Mouse (Mus musculus) midbrain, postnatal 0 days (tissue): Measurements from ENCODE around the gene H2-T22. TPM values are rescaled to one million over a fixed set of nuclear protein-coding genes. Genes with fewer than 3 reads are reported as not detected.

Experiments used
- ATAC-seq: fragments of 200-750 bp; cut with Nextera tagmentation; 2 replicates; pipeline ENCODE4 v1.8.0; 2017; ENCODE audit warnings: moderate number of reproducible peaks, mild to moderate bottlenecking, moderate TSS enrichment, moderate library complexity; ENCODE audit not compliant: low FRiP score
- DNase-seq: peaks from one replicate; pipeline ENCODE4 v3.0.0-alpha.2; 2015; ENCODE audit warnings: low spot score
- H3K27ac ChIP-seq: fragments of 300-500 bp; sonication (generic); 2 replicates; pipeline ENCODE4 v1.5.1; 2014; ENCODE audit warnings: low read depth, mild to moderate bottlenecking, low read length, mixed read lengths
- H3K27me3 ChIP-seq: fragments of 300-500 bp; sonication (generic); 2 replicates; pipeline ENCODE4 v1.6.1; 2014; ENCODE audit warnings: low read length, control low read depth, mixed read lengths; ENCODE audit not compliant: insufficient read depth
- H3K36me3 ChIP-seq: fragments of 300-500 bp; sonication (generic); 2 replicates; pipeline ENCODE4 v1.6.1; 2014; ENCODE audit warnings: low read length, control low read depth, mixed read lengths; ENCODE audit not compliant: insufficient read depth
- H3K4me1 ChIP-seq: fragments of 300-500 bp; sonication (generic); 2 replicates; pipeline ENCODE4 v1.6.1; 2014; ENCODE audit warnings: mild to moderate bottlenecking, control low read depth, antibody characterized with exemption, low read length, mixed read lengths; ENCODE audit not compliant: insufficient read depth
- H3K4me2 ChIP-seq: fragments of 300-500 bp; sonication (generic); 2 replicates; pipeline ENCODE4 v1.6.1; 2014; ENCODE audit warnings: low read depth, mild to moderate bottlenecking, low read length, mixed read lengths; ENCODE audit not compliant: poor library complexity, severe bottlenecking
- H3K4me3 ChIP-seq: fragments of 300-500 bp; sonication (generic); 2 replicates; pipeline ENCODE4 v1.5.1; 2014; ENCODE audit warnings: low read depth, mild to moderate bottlenecking, low read length, moderate library complexity
- H3K9ac ChIP-seq: fragments of 300-500 bp; sonication (generic); replicated peaks from 2 replicates; pipeline ENCODE4 v1.6.1; 2014; ENCODE audit warnings: mild to moderate bottlenecking, low read length, moderate library complexity, mixed read lengths; ENCODE audit not compliant: poor library complexity, severe bottlenecking
- H3K9me3 ChIP-seq: fragments of 300-500 bp; sonication (generic); 2 replicates; pipeline ENCODE4 v1.6.1; 2016; ENCODE audit warnings: low read length, control low read depth
- CTCF ChIP-seq: IDR thresholded peaks from 2 replicates; pipeline ENCODE4 v1.5.1; 2016; ENCODE audit warnings: antibody characterized with exemption, mild to moderate bottlenecking
- WGBS: fragments of 180-500 bp; shearing (Covaris S2); extraction: QIAGEN DNeasy Blood & Tissue Kit; methylation state at CpG from one replicate; pipeline ENCODE4 v1.1.7; 2014; 5-methylcytosine and 5-hydroxymethylcytosine counted together
- polyA plus RNA-seq: library from polyadenylated mRNA; unstranded; fragments of >200 nt; fragmentation: Nextera tagmentation; extraction: Ambion mirVana; gene quantifications from 2 replicates; pipeline ENCODE4 v1.2.1, GENCODE M21; 2015
- total RNA-seq: library from RNA; depleted of rRNA; stranded (reverse); fragments of >200 nt; gene quantifications from 2 replicates; pipeline ENCODE4 v1.2.3, GENCODE M21; 2014

Gene H2-T22
- total and polyA plus RNA-seq, 2 experiments from 2014 or later = 7.1 to 11.5 TPM

GRCm38 (mm10) chr17:36022098-36022497 is 20.4 kb downstream of the H2-T22 start:
- TF ChIP-seq CTCF = no peak
- Histone ChIP-seq H3K9me3 (no peaks in the 10 kb centered on the region), H3K4me3 (no peak overlapping the region), H3K36me3 (no peaks in the 10 kb centered on the region), H3K27me3 (no peaks in the 10 kb centered on the region), H3K4me1 (no peaks in the 10 kb centered on the region), H3K27ac (no peak overlapping the region), H3K4me2 (no peak overlapping the region), H3K9ac (no peak overlapping the region)
- ATAC-seq = no peak
- 94% methylated on average over 9 of the region's 9 CpGs for WGBS
- no peak for DNase-seq

- no peak overlapping the region for H3K4me3 ChIP-seq
- H3K27ac ChIP-seq = no peak overlapping the region
- no peaks in the 10 kb centered on the region for H3K4me1 ChIP-seq
- H3K27me3 ChIP-seq = no peaks in the 10 kb centered on the region
- H3K9ac ChIP-seq = no peak overlapping the region
- H3K36me3 ChIP-seq = no peaks in the 10 kb centered on the region
- no peak overlapping the region for H3K4me2 ChIP-seq
- no peak for TF ChIP-seq CTCF
- DNase-seq (no peak), ATAC-seq (no peak)
- H3K9me3 ChIP-seq = no peaks in the 10 kb centered on the region
- WGBS = 88% methylated on average over 1 of the region's 1 CpGs
These were observed 21.2 kb downstream of the H2-T22 start for GRCm38 (mm10) chr17:36021309-36021708.

- Histone ChIP-seq H3K4me1 (no peaks in the 10 kb centered on the region), H3K27ac (no peak within 1 kb of the TSS), H3K4me3 (no peak within 1 kb of the TSS), H3K27me3 (no peaks in the 10 kb centered on the region), H3K36me3 (peaks cover 4% of the 10 kb centered on the region; the same call in 1 of the 2 replicates), H3K9ac (no peak within 1 kb of the TSS), H3K4me2 (0 out of 2 replicates have a peak within 1 kb of the TSS, but pooled peaks have one; percentile 9), H3K9me3 (no peaks in the 10 kb centered on the region)
- peak; percentile 42 for TF ChIP-seq CTCF
- ATAC-seq (no peak), DNase-seq (peak; percentile 40)
- WGBS = 43% methylated on average over 15 of the region's 15 CpGs
These were observed 22.1 kb downstream of the H2-T22 start, which contains the start of gene H2-T24 for GRCm38 (mm10) chr17:36020191-36021073. TSS of gene H2-T24 (minus strand) at chr17:36020560.

- no peak overlapping the region for H3K27ac ChIP-seq
- H3K4me2 ChIP-seq = no peak overlapping the region
- H3K4me3 ChIP-seq = no peak overlapping the region
- no peaks in the 10 kb centered on the region for H3K27me3 ChIP-seq
- no peak overlapping the region for H3K9ac ChIP-seq
- no peaks in the 10 kb centered on the region for H3K9me3 ChIP-seq
- DNase-seq (no peak), ATAC-seq (no peak)
- TF ChIP-seq CTCF = no peak
- no peaks in the 10 kb centered on the region for H3K4me1 ChIP-seq
- WGBS = 66% methylated on average over 3 of the region's 3 CpGs
- peaks cover 11% of the 10 kb centered on the region for H3K36me3 ChIP-seq
These were observed 23.0 kb downstream of the H2-T22 start for GRCm38 (mm10) chr17:36019519-36019918.

- ATAC-seq = no peak
These were observed 23.6 kb downstream of the H2-T22 start for GRCm38 (mm10) chr17:36018979-36019378.

GRCm38 (mm10) chr17:36017046-36017445 is 25.5 kb downstream of the H2-T22 start:
- no peak overlapping the region for H3K4me3 ChIP-seq
- H3K4me2 ChIP-seq = no peak overlapping the region
- H3K9me3 ChIP-seq = no peaks in the 10 kb centered on the region
- no peaks in the 10 kb centered on the region for H3K4me1 ChIP-seq
- no peak for TF ChIP-seq CTCF
- ATAC-seq (no peak), DNase-seq (no peak)
- H3K27me3 ChIP-seq = no peaks in the 10 kb centered on the region
- H3K27ac ChIP-seq = no peak overlapping the region
- WGBS = 92% methylated on average over 5 of the region's 5 CpGs
- H3K36me3 ChIP-seq = peaks cover 14% of the 10 kb centered on the region
- no peak overlapping the region for H3K9ac ChIP-seq

More at GRCm38 (mm10) chr17:36018979-36019378, 23.6 kb downstream of the H2-T22 start:
- no peak for TF ChIP-seq CTCF
- H3K4me2 ChIP-seq = no peak overlapping the region
- H3K9ac ChIP-seq = no peak overlapping the region
- no peaks in the 10 kb centered on the region for H3K9me3 ChIP-seq
- peaks cover 14% of the 10 kb centered on the region for H3K36me3 ChIP-seq
- WGBS = 68% methylated on average over 2 of the region's 2 CpGs
- DNase-seq = no peak
- no peak overlapping the region for H3K4me3 ChIP-seq
- no peak overlapping the region for H3K27ac ChIP-seq
- H3K4me1 ChIP-seq = no peaks in the 10 kb centered on the region
- H3K27me3 ChIP-seq = no peaks in the 10 kb centered on the region
